Mouse (Mus musculus) urinary bladder, postnatal 0 days (tissue): Measurements from ENCODE around the gene B3galt5. TPM values are rescaled to one million over a fixed set of nuclear protein-coding genes. Genes with fewer than 3 reads are reported as not detected.

ENCODE experiments used
- polyA plus RNA-seq: library from polyadenylated mRNA; unstranded; fragments of >200 nt; fragmentation: Nextera tagmentation; extraction: Ambion mirVana; gene quantifications from 2 replicates; pipeline ENCODE4 v1.2.1, GENCODE M21; 2015

Gene B3galt5
- polyA plus RNA-seq = 0.07 TPM in 2 replicates

GRCm38 (mm10) chr16:96235366-96235970, at the start of gene B3galt5:
Gene B3galt5 (plus strand): TSS chr16:96235801.

GRCm38 (mm10) chr16:96191531-96192506, 43.8 kb upstream of the B3galt5 start, which contains the start of gene Lca5l:
Gene Lca5l (minus strand): TSS chr16:96192271.

GRCm38 (mm10) chr16:96199913-96200701, 35.5 kb upstream of the B3galt5 start, which contains the start of gene Sh3bgr:
Gene Sh3bgr (plus strand): TSS chr16:96200450.

Other genes starting within 250 kb of the B3galt5 start
- 42.5 and 44.5 TPM in 2 replicates for gene Psmg1, start 244.8 kb upstream of the B3galt5 start, polyA plus RNA-seq
- 34.8 and 42.2 TPM in 2 replicates for gene Brwd1, start 153.3 kb upstream of the B3galt5 start, polyA plus RNA-seq
- 331 and 408 TPM in 2 replicates for gene Hmgn1, start 108.1 kb upstream of the B3galt5 start, polyA plus RNA-seq
- gene Wrb, start 90.4 kb upstream of the B3galt5 start, polyA plus RNA-seq = 59.9 and 60.2 TPM in 2 replicates
- gene Lca5l, start 43.5 kb upstream of the B3galt5 start, polyA plus RNA-seq = 1.0 and 1.4 TPM in 2 replicates
- 235 and 294 TPM in 2 replicates for gene Sh3bgr, start 35.4 kb upstream of the B3galt5 start, polyA plus RNA-seq
- gene Itgb2l, start 207.8 kb downstream of the B3galt5 start, polyA plus RNA-seq = 0.29 and 0.36 TPM in 2 replicates
- 340 and 347 TPM in 2 replicates for gene Pcp4, start 231.8 kb downstream of the B3galt5 start, polyA plus RNA-seq